Mouse (Mus musculus) regulatory T cell (primary cell): ENCODE measurements around the gene Nup210l.
"Not testable (repeated sequence)": the region's sequence is repeated elsewhere in the genome, so short reads cannot be mapped to it uniquely, and the experiment has no call there.

Experiments used
- in situ Hi-C: fragments of 300-600 bp; cut with MboI, MseI; formaldehyde crosslinking; loops from one replicate; pipeline ENCODE4 v1.15.1; 2025; ENCODE audit warnings: high pct_unique_total_duplicates

Gene Nup210l

DNA sequence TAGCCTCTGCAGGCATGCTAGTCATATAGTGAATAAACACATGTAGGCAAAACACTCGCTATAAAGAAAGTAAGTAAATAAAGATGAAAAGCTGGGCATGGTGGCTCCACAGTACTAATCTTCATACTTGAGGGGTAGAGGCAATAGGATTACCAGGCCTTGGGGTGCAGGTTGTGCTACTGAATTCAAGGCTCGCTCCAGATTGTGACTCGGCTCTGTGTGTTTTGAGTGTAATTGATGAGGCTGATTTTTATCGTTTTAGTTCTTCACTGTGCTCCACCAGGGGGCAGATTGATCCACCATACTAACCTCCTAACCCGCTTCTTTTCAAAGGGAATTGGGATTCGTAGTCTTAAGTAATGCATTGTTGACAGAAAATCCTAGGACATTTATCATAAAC, 116.2 kb downstream of the Nup210l start:
- in situ Hi-C loops, result loop anchor here (5.0 kb wide), 2 partner anchors 42 to 157 kb away; no protein-coding TSS in a partner anchor

DNA sequence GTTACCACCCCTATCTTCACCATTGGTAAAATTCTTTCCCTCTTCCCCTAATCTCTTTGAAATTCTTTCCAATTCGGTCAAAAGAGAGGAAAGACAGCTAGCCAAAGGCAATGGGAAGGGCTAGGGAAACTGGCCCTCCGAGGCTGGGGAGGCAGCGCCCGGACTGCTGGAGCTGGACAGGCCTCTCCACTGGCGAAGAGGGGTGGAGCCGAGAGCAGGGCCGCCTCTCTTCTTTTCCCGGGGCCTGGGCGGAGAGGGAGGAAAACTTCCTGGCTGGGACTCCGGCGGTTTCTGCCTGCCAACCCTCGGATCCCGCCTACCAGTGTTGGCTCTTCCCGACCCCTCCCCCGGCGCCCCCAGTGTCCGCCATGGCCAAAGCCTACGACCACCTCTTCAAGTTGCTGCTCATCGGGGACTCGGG, 116.6 kb downstream of the Nup210l start:
- in situ Hi-C loops, result loop anchor here (5.0 kb wide), 2 partner anchors 42 to 157 kb away; no protein-coding TSS in a partner anchor

DNA sequence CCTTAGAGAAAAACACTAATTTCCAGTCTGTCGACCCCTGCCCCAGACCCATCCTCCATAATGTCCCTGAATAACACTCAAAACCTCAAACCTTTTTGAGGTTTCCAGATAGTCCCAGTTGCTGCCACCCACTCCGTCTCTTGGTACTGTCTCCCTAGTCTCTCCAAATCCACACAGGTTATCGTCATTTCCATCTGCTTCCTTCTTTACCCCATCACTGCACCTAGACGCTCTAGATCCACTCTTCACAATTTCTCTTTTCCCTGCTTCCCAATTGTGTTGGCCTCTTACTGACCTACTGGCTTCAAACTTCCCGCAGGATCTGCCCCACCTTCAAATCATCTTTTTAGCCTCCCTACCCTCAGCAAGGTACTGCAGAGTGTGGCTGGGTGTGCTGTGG, 117.2 kb downstream of the Nup210l start:
- in situ Hi-C loops, result loop anchor here (5.0 kb wide), 2 partner anchors 41 to 156 kb away; no protein-coding TSS in a partner anchor

DNA sequence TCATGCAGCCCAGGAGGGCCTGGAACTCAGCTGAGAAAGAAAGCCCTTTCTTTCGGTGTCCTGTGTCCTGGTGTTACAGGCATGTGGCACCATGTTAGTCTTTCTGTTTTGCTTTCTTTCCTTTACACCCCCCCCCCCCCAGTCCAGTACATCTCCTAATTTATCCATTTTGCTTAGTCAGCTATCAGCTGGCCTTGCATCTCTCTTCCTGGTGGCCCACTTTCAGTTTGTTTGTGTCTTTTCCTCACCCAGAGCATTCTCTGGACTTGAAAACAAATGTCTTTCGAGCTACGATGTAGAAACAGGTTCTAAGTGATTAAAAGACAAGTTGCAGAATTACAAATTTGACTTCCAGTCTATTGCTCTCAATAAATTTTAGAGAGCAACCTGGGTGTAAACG, 118.5 kb downstream of the Nup210l start:
- in situ Hi-C loops, result loop anchor here (5.0 kb wide), 2 partner anchors 40 to 155 kb away; no protein-coding TSS in a partner anchor

DNA sequence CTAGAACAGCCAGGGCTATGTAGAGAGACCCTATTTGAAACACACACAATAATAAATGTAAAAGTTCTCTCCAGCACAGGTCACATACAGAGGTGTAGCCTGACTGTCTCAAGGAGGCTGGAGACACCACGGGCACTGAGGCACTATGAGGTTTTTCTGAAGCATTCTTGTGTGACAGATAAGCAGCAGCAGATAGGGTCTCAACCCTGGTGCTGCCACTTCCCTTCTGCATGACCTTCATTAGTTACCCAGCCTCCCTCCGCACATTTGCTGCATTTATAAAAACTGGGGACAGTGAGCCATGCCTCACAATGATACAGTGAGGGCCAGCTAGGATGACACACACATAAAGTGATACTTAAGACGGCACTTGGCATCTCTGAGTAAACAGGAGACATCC, 119.0 kb downstream of the Nup210l start:
- in situ Hi-C loops, result loop anchor here (5.0 kb wide), 2 partner anchors 39 to 154 kb away; no protein-coding TSS in a partner anchor

DNA sequence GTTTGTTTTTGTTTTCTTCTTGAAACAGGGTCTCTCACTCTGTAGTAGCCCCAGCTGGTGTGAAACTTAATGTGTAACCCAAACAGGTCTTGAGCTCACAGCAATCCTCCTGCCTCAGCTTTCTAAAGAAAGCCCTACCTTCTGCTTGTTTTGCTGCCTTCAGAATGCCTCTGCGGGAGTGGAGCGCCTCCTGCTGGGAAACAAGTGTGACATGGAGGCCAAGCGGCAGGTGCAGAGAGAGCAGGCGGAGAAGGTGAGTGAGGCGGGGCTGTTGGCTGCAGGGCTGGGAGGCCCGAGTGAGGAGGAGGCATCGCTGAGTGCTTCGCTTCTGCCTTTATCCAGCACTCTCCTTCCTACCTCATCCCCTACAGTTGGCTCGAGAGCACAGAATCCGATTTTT, 120.4 kb downstream of the Nup210l start:
- in situ Hi-C loops, result loop anchor here (5.0 kb wide), 2 partner anchors 38 to 153 kb away; no protein-coding TSS in a partner anchor

DNA sequence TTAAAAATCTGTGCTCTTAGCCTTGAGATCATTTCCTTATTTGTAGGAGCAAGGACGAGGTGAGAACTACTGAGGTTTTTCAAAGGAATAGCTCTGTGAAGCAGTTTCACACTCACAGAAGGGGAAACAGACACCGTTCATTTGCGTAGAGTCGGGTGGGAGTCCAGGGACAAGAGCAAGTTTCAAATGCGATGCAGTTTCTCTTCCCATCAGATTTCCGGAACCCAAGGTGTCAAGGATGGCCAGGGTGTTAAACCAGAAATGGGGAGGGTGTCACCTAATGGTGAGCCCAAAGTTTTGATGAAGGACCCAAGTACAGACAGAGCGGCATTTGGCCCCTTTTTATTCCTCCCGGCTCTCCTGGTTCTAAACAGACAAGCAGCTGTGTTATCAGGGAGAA, 127.1 kb downstream of the Nup210l start:
- in situ Hi-C loops, result no loop called here

DNA sequence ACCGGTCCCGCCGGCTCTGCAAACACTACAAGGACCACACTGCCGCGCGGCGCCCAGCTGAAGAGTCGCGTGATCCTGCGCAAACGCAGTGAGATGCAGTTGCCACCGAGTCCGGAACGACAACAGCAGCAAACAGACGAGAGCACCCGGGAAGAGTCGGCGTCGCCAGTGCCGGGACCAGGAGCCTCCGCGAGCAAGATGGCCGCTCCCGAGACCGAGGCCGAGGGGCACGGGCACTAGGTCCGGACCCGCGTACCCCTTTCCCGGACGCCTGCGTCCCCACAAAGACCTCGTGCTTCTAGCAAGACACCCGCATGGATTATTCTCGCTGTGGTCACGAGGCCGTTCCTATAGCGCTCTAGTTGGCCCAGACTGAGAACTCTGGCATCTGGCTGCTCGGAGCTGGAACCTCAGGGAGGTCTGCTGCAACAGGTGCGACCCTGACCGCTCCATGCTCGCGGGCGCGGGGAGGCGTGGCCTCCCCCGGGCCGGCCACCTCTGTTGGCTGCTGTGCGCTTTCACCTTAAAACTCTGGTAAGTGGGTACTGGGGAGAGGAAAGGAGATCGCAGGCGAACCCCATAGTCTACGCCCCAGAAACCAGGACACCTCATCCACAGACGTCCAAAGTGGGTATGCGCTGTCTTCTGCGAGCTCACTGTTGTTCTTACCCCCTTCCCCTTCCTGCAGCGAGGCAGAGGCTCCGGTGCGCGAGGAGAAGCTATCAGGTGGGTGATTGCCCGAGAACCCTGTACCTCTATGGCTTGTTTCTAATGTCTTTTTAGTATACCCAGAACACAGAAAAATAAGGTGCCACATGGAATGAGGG, 127.8 kb downstream of the Nup210l start, which contains the start of gene Jtb:
TSS of gene Jtb (plus strand) at position 91 of the 827 bp plus-strand sequence.
- in situ Hi-C loops, result no loop called here

DNA sequence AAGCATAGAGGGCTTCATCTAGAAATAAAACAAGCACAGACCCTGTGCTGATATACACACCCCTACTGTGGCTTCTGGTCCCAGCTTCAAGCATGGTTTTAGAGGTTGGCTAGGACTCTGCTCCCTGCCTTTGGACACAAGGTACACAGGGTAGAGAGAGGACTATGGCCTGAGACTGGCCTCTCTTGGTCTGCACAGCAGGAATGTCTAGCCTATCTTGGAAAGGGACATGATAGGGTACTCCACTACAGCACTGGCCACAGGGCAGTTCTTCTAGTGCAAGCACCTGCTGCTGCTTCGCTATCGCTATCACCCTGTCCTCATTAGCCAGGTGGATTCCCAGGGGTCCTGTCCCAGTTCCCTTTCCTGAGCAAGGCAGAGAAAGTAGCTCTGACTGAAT, 137.3 kb downstream of the Nup210l start:
- in situ Hi-C loops, result no loop called here

DNA sequence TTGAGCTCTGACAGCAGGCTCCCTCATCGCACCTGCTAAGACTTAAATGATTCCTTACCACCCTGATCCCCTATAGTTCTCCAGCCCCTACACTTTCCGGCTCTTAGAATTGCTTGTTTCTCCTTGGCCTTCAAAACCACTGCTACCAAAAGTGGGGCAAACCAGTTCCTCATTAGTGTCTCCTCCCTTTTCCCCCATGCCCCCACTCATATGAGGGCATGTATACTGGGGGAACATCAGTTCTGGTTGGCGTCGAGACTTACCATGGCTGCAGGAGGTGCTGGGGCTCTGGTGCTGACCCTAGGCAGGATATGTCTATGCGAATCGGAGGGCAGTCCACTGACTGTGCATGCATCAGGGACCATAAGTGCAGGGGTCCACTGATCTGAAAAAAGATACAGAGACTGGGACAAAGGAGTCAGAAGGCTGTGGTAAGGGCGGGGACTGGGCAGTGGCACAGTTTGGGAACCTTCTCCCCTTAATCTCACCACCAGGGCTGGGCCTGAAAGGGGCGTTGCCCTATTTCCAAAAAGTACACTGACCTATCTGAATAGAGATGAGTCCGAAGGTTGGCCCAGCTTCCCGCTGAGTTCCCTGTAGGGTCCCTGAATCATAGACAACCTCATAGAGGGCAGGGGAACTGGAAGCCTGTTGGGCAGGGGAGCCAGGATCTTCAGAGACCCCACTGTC, 137.9 kb downstream of the Nup210l start:
- in situ Hi-C loops, result no loop called here

DNA sequence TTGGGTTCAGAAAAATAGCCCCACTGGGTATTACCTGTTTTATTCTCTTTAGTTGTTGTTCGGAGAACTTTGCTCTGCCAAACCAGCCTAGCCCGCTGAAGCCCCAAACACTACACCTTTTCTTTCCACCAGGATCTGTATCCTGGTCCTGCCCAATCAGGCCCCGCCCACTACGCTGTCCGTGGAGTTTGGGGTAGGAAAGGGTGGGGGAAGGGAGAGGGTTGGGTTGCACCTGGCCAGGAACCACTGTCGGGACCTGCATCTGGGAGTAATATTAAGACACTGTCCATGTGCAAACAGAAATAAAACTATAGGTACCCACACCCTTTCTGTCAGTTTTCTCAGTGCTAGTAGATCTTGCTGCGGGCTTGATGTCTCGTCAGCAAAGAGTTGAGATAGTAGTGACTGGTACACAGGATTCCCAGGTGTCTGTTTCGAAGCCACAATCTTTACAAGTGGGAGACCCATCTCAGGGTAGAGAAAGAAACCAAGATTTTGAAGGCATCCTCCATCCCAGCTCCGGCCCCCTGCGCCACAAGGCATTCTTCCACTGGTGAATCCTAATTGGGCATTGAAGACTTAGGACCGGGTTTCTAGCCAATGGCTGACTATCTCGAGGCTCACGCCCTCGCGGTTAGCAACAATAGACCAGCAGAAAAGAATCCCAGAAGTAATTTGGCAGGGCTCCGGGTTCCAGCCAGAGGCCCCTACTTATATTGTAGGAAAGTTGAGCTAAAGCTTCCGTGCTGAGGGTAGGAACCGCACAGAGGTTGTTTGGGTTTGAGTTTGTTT, 139.2 kb downstream of the Nup210l start, which contains the start of gene Creb3l4:
TSS of gene Creb3l4 (minus strand) at position 529 of the 792 bp plus-strand sequence.
- in situ Hi-C loops, result no loop called here

DNA sequence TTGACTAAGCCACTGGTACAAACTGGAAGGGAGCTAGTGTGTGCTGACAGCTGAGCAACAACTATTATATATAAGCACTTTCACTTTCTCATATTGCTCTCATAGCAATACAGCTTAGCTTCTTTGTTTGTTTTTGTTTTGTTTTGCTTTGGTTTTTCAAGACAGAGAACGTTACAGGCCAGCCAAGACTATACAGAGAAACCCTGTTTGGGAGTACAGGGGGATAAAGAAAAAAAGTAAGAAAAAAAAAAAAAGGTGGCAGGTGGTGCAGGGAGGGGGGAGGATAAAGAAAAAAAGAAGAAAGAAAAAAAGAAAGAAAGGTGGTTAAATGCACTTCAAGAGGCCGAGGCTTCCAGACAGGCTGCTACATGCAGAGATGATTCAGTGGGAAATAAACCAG, 141.5 kb downstream of the Nup210l start:
- in situ Hi-C loops, result no loop called here

DNA sequence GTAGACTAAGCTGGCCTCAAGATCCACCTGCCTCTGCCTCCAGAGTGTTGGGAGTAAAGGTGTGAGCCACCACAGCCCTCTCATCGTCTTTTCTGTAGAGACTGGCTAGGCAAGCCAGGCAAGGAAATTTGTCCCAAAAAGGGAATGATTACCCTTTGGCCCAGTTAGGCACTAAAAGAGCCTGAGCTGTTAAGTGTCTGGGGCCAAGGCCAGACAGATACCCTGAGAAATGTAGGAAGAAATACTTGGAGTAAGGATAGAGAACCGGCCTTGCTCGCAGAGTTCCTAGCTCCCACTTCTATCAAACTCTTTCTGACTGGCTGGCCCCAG, 143.7 kb downstream of the Nup210l start:
- in situ Hi-C loops, result no loop called here

DNA sequence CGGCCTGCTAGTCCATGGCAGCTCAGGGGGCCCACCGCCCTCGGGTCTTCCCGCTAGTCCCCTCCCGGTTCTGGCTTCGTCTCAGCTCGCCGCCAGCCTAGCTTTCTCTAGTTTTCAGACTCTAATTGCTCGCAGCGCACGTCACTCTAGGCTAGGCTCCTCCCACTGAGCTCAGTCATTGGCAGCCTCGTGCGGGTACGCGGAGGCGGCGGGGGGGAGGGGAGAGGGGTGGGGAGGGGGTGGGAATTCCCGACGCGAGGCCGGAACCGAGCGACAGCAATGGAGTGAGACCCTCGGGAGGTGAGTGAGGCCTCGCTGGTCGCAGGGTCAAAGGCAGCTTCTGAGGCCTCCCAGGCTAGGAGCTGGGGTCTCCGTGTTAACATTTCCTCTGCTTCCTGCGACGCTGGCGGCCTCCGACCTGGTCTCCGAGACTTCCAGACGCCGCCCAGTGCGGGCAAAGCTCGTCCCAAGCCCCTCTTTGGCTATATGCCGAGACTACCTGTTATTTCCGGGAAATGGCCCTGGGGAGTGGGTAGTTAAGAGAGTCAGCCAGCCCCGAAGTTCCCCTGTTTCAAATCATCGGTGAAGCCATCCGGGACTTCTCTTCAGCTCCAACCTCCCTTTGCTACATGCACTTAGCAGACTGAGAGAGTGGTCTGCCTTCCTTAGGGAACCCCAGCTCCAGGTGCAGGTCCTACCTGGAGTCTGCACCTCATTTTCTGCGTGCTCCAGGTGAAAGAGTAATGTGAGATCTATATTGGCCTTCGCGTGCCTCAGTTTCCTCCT, 144.2 kb downstream of the Nup210l start, which contains the start of gene Slc39a1:
TSS of gene Slc39a1 (plus strand) at position 213 of the 786 bp plus-strand sequence.
- in situ Hi-C loops, result no loop called here

DNA sequence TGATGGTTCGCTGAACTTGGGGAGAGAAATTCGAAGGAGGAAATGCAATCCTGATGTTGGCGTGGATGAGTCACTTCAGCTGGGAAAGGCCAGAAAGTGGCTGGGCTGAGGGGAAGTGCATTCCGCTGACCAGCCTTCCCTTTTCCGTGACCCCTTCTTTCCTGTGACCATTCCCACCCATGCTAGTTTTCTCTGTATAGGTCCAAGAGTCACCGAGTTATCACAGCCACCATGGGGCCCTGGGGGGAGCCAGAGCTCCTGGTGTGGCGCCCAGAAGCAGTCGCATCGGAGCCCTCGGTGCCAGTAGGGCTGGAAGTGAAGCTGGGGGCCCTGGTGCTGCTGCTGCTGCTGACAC, 144.8 kb downstream of the Nup210l start:
- in situ Hi-C loops, result no loop called here

DNA sequence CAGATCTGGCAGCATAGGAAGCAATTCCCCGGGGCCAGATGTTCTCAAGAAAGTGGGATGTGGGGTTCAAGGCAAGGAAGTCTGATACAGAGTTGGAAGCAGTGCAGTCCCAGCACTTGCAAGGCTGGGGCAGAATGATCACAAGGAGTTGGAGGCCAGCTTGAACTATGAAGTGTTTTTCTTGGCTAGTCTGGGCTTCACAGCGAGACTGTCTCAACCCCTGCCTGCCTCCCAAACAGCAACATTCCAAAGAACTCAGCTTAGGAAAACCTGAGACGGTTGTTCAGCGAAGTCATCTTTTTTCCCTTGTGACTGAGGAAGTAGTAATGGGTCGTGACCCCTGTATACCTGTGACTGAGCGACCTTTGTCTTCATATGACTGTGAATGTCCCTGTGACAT, 146.9 kb downstream of the Nup210l start:
- in situ Hi-C loops, result no loop called here

DNA sequence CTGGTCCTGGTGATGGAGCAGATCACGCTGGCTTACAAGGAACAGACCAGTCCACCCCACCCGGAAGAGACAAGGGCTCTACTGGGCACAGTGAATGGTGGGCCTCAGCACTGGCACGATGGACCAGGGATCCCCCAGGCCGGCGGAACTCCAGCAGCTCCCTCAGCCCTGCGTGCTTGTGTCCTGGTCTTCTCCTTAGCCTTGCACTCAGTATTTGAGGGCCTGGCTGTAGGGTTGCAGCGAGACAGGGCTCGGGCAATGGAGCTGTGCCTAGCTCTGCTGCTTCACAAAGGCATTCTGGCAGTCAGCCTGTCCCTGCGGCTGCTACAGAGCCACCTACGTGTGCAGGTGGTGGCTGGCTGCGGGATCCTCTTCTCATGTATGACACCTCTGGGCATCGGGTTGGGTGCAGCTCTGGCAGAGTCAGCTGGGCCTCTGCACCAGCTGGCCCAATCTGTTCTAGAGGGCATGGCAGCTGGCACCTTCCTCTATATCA, 147.8 kb downstream of the Nup210l start:
- in situ Hi-C loops, result not testable (repeated sequence)

DNA sequence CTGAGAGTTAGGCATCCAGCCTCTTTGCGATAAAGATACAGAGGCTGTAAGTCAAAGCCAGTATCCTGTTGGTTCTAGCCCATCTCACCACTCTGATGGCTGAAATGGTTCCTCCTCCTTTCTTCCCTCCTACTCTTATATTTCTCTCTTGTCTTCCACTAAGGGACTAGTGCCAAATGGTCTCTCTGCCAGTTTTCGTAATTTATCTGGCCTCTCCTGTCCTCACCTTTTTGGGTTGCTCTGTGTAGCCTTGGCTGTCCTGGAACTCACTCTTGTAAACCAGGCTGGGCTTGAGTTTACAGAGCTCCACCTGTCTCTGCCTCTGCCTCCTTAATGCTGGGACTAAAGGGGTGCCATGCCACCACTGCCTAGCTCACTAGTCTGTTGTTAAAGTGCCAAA, 148.7 kb downstream of the Nup210l start:
- in situ Hi-C loops, result not testable (repeated sequence)

DNA sequence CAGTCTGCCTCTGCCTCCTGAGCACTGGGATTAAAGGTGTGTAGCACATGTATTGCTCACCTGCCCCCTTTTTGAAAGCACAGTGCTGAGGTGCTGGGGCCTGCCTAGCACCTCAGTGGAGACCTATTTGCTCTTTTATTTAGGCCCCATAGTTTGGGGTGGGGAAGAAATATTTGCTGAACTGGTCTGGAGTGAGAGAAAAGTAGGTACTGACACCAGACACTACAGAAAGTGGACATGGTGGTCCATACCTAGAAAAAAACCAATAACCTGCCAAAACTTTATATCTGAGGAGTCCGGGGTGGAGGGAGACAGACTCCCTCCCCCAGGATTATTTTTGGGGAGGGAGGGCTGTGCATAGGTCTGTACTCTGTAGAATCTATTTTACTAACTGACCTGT, 149.2 kb downstream of the Nup210l start:
- in situ Hi-C loops, result not testable (repeated sequence)

DNA sequence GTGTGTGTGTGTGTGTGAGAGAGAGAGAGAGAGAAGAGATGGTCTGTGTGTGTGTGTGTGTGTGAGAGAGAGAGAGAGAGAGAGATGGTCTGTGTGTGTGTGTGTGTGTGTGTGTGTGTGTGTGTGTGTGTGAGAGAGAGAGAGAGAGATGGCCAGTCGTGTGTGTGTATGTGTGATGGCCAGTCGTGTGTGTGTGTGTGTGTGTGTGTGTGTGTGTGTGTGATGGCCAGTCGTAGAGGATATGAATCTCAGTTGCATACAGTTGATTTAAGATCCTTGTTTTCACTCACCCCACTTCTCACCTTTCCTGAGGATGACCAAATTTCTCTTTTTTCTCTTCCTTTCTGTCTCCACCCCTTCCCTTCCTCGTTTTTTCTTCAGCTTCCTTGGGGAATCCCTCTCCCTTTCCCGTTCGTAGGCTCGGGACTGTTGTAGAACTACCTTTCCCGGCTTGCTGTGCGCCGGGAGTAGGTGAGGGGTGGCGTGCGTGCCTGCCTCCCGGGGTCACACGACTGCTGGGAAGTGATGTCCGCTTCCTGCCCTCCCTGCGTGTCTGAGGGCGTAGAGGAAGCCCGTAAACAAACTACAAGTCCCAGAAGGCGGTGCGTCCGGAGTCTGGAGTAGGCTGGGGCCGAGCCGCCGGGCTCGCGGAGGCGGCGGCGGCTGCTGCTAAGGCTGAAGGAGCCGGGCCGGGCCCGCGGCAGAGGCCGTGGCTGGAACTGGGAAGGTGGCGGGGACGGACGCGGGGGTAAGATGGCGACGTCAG, 149.9 kb downstream of the Nup210l start, which contains the start of gene Crtc2:
TSS of gene Crtc2 (plus strand) at position 511 of the 766 bp plus-strand sequence.
- in situ Hi-C loops, result no loop called here
